Mouse (Mus musculus): ENCODE measurements around the gene Abhd16a.
"Not testable (repeated sequence)": the region's sequence is repeated elsewhere in the genome, so short reads cannot be mapped to it uniquely, and the experiment has no call there.

The Abhd16a gene

GRCm38 (mm10) chr17:35123287-35123686 lies 34.2 kb downstream of the Abhd16a start:
- DNase-seq, result not testable (repeated sequence)

- not testable (repeated sequence) for DNase-seq
Observed at GRCm38 (mm10) chr17:35124261-35124896, 35.3 kb downstream of the Abhd16a start.

- no peak for DNase-seq
Observed at GRCm38 (mm10) chr17:35125081-35125480, 36.0 kb downstream of the Abhd16a start.

- DNase-seq, result no peak
Observed at GRCm38 (mm10) chr17:35125578-35125977, 36.5 kb downstream of the Abhd16a start.

- DNase-seq, result peak; percentile 89
Observed at GRCm38 (mm10) chr17:35126206-35126611, 37.1 kb downstream of the Abhd16a start, which contains the start of gene D17H6S53E. Gene D17H6S53E, plus strand, starts transcription at chr17:35126373.

- DNase-seq, result no peak
Observed at GRCm38 (mm10) chr17:35127017-35127416, 38.0 kb downstream of the Abhd16a start.

- no peak for DNase-seq
Observed at GRCm38 (mm10) chr17:35128996-35129395, 39.9 kb downstream of the Abhd16a start.

- DNase-seq, result no peak
Observed at GRCm38 (mm10) chr17:35131038-35131437, 42.0 kb downstream of the Abhd16a start.

- DNase-seq, result no peak
Observed at GRCm38 (mm10) chr17:35131500-35132173, 42.6 kb downstream of the Abhd16a start, which contains the start of gene Apom. Gene Apom, minus strand, starts transcription at chr17:35132050.

- DNase-seq, result no peak
Observed at GRCm38 (mm10) chr17:35132174-35132560, 43.1 kb downstream of the Abhd16a start.

GRCm38 (mm10) chr17:35133517-35133916 lies 44.5 kb downstream of the Abhd16a start:
- DNase-seq, result no peak

- peak; percentile 95 for DNase-seq
Observed at GRCm38 (mm10) chr17:35134801-35135590, 45.9 kb downstream of the Abhd16a start, which contains the start of gene Bag6. Gene Bag6, plus strand, starts transcription at chr17:35135178.

- DNase-seq, result no peak
Observed at GRCm38 (mm10) chr17:35135591-35136320, 46.7 kb downstream of the Abhd16a start.

GRCm38 (mm10) chr17:35139269-35139668 lies 50.2 kb downstream of the Abhd16a start:
- no peak for DNase-seq

GRCm38 (mm10) chr17:35140490-35140996 lies 51.5 kb downstream of the Abhd16a start:
- DNase-seq, result no peak

GRCm38 (mm10) chr17:35141971-35142370 lies 52.9 kb downstream of the Abhd16a start:
- no peak for DNase-seq

- no peak for DNase-seq
Observed at GRCm38 (mm10) chr17:35146139-35146538, 57.1 kb downstream of the Abhd16a start.

- DNase-seq, result no peak
Observed at GRCm38 (mm10) chr17:35147348-35147747, 58.3 kb downstream of the Abhd16a start.

- no peak for DNase-seq
Observed at GRCm38 (mm10) chr17:35147922-35148639, 59.0 kb downstream of the Abhd16a start.

GRCm38 (mm10) chr17:35152121-35152520 lies 63.1 kb downstream of the Abhd16a start:
- no peak for DNase-seq

All from thymus, postnatal 4 days (tissue).